Mouse (Mus musculus): ENCODE data around the gene Rab11fip5.

GRCm38 (mm10) chr6:85331221-85331735 is 43.2 kb downstream of the Rab11fip5 start:
- TF ChIP-seq CTCF (IDR thresholded peaks at IDR 0.05; ENCODE audit: borderline replicate concordance, insufficient read depth, low read depth, low read length), result no peak
- 0 out of 2 replicates have a peak, but pooled peaks have one; percentile 10 for TF ChIP-seq POLR2A (IDR thresholded peaks at IDR 0.05; ENCODE audit: borderline replicate concordance, insufficient read depth, low read length)

Measured in cerebellum, adult 2 months (tissue).